Mouse (Mus musculus) bone marrow macrophage, adult 2 months (primary cell): ENCODE results near the gene Zfp970.
"Not testable (repeated sequence)": the region's sequence is repeated elsewhere in the genome, so short reads cannot be mapped to it uniquely, and the experiment has no call there.

Source experiments
- CTCF ChIP-seq: IDR thresholded peaks from 2 replicates; pipeline ENCODE4 v1.5.1; 2012; ENCODE audit warnings: low read depth, mild to moderate bottlenecking, low read length, moderate library complexity
- POLR2A ChIP-seq: IDR thresholded peaks from 2 replicates; pipeline ENCODE4 v1.6.1; 2012; ENCODE audit warnings: mild to moderate bottlenecking, low read depth, low read length, borderline replicate concordance

DNA sequence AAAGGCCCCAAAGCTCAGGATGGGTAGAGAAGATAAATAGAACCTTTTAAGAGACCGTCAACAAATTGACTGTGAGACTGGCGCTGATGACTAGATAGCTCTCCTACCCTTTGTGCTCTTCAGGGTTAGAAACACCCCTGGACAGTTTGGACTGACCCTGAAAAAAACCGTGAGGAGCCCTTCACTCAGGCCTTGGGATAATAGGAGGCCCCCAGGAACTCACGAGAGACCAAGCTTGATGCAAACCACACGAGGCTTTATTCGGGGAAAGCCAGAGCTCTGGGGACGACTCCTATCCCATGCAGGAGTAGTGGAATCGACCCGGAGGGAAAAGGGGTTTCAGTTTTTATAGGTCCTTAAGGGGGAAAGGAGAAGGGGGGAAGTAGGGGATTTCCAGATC lies 53.2 kb downstream of the Zfp970 start:
- TF ChIP-seq POLR2A, CTCF: not testable (repeated sequence)
